Mouse (Mus musculus) liver, embryonic 14 days (tissue): ENCODE measurements around the gene 4930519P11Rik. TPM values are rescaled to one million over a fixed set of nuclear protein-coding genes. Genes with fewer than 3 reads are reported as not detected.

ENCODE experiments used
- polyA plus RNA-seq: library from polyadenylated mRNA; depleted of rRNA; stranded (reverse); fragments of >200 nt; gene quantifications from 2 replicates; pipeline ENCODE4 v1.2.3, GENCODE M21; 2012; rRNA removed

The 4930519P11Rik gene
- polyA plus RNA-seq = 0.18 and 0.36 TPM in 2 replicates

DNA sequence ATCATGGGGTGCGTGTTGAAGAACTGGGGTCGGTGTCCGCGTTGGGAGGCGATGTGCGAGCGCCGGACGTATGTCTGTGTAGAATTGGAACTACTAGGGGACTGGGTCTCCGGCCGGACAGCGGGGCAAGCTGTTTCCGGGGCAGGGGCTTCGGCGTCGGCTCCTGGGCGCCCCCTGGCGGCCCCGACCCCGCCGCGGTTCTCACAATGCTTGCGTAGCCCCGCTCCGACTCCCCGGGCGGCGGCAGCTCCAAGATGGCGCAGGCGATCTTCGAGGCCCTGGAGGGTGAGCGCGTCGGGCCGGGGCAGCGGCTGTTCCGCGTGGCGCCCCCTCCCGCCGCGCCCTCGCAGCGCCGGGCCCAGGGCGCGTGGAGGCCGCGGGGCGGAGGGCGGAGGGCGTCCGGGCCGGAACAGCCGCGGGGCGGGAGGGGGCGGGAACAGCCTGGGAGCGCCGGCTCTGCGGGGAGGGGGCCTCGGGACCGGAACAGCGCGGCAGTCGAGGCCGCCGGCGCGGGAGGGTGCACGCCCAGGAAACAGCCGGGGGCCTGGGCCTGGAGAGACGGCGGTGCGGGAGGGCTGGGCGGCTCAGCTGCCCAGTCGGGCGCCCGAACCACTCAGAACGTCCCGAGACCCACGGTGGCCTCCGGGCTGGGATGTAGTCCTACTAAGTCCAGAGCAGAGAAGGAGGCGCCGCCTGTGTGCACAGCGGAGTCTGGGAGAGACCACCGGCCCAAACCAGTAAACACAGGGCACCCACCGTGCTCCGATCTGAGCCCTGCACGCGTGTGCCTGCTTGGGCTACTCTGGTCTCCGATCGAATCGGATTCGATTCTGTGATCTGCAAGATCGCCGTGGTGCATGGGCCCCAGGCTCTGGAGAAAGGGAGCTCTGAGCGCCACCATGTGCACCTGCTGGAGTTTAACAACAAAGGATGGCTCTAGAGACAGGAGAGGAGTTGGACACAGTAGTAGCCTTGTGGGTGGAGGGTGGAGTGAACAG is at the start of gene 4930519P11Rik, which contains the start of gene Zfp341:
TSS of gene 4930519P11Rik (minus strand) at position 320 of the 998 bp plus-strand sequence.
TSS of gene Zfp341 (plus strand) at position 180 of the 998 bp plus-strand sequence.

DNA sequence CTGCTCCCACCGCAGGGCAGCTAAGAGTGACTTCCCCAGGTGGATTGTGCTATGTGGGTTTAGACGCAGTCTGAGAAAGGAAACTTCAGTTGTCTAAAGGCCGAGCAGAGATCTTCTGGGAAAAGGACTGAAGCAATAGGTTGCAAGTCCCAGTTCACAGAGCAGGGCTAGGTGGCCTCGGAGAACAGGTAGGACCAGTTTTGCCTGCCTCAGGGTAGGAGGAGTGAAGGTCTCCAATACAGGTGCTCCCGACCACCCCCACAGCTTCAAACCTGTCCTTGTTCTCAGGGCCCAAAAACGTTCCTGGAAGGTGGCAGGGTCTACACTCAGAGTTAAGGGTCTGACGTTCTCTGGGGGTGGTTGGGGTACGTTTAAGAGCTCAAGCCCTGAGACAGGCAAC is 38.1 kb upstream of the 4930519P11Rik start, which contains the start of gene Chmp4b:
TSS of gene Chmp4b (plus strand) at position 343 of the 400 bp plus-strand sequence.

DNA sequence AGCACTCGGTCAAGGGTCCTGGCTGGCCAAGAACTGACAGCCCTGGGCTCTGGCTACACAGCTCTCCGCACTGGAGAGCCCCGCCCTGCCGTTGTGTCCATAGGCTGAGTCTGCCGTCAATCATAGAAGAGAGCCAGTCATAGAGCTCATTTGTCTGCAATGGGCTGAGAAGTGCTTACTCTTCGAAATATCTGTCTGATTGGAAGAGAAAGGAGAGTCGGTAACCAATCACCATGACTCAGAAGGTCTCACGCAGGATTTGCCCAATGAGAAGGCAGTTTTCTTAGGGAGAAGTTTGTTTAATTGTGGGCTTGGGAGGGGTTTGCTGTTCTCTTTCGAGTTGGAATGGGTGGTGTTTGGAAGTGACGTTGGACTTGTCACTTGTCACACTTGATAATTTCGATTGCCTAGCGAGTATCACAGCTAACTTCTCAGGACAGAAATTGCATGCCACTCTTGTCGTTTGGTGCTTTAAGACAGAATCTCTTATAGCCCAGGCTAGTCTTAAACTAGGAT is 9.5 kb downstream of the 4930519P11Rik start, which contains the start of gene Pxmp4:
TSS of gene Pxmp4 (minus strand) at position 71 of the 516 bp plus-strand sequence.

DNA sequence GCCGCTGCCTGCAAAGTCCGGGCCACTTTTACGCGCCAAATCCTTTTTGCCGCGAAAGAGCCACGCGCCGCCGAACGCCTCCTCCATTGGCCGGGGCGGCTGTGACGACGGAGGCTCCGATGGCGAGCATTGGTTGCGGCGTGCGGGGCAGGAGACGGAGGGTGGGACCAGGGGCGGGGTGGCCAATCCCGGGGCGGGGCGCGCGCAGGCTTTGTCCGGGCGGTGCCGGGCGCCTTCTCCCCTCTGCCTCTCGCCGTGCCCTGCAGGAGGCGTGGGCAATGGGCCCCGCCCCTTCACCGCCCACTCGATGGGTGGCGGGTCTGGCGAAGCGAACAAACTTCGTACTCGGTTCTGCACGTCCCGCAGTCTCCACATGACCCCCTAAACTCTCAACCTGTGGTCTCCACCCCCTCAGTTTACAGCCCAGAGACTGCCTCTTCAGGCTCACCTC is 43.4 kb downstream of the 4930519P11Rik start, which contains the start of gene E2f1:
TSS of gene E2f1 (minus strand) at position 57 of the 451 bp plus-strand sequence.

Other genes starting within 250 kb of the 4930519P11Rik start
- 7.7 and 12.4 TPM in 2 replicates for gene Cdk5rap1, start 240.4 kb downstream of the 4930519P11Rik start, polyA plus RNA-seq
- gene Snta1, start 205.3 kb downstream of the 4930519P11Rik start, polyA plus RNA-seq = 1.5 TPM in 2 replicates
- gene Cbfa2t2, start 177.0 kb downstream of the 4930519P11Rik start, polyA plus RNA-seq = 3.8 and 4.3 TPM in 2 replicates
- 0.90 and 1.3 TPM in 2 replicates for gene 1700003F12Rik, start 66.4 kb downstream of the 4930519P11Rik start, polyA plus RNA-seq
- gene Actl10, start 61.7 kb downstream of the 4930519P11Rik start, polyA plus RNA-seq = not detected in 2 replicates
- gene Necab3, start 54.5 kb downstream of the 4930519P11Rik start, polyA plus RNA-seq = 0.60 and 1.1 TPM in 2 replicates
- 24.1 and 24.4 TPM in 2 replicates for gene E2f1, start 43.5 kb downstream of the 4930519P11Rik start, polyA plus RNA-seq
- gene Pxmp4, start 9.7 kb downstream of the 4930519P11Rik start, polyA plus RNA-seq = 16.6 and 18.4 TPM in 2 replicates
- 3.3 and 3.6 TPM in 2 replicates for gene Zfp341, start 140 bp downstream of the 4930519P11Rik start, polyA plus RNA-seq
- 82.8 and 96.6 TPM in 2 replicates for gene Chmp4b, start 38.3 kb upstream of the 4930519P11Rik start, polyA plus RNA-seq
- not detected in 2 replicates for gene Gm14214, start 156.6 kb upstream of the 4930519P11Rik start, polyA plus RNA-seq
- gene Raly, start 177.7 kb upstream of the 4930519P11Rik start, polyA plus RNA-seq = 232 and 250 TPM in 2 replicates
- 0.31 and 0.41 TPM in 2 replicates for gene a, start 178.0 kb upstream of the 4930519P11Rik start, polyA plus RNA-seq